17 mouse cellular contexts compared by ENCODE assay signal in the genomic region with DNA sequence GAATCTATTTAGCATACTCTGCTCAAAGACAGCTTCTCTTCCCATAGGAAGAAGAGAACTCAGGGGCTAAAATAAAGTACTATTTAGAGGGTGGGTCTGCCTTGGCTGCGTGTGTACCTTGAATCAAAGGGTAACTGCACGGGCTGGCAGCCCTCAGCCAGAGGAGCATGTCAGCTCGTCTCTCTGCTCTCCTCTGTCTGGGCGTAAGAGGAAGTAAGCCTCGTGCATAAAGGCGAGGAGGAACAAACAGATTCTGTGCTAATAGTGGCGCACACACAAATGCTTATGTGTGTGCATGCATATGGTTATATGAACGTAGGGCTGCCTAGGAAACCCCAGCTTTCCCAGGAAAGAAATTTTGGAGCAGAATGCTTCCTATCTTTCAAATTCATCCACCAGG. TPM values are rescaled to one million over a fixed set of nuclear protein-coding genes. Genes with fewer than 3 reads are reported as not detected.
DNase-seq lines count a peak whose midpoint lies in the region; ATAC-seq and TF ChIP-seq lines count a peak whose summit lies in the region.
"Had no signal": no experiment of that assay in that cellular context is flagged by ENCODE, and none has a peak within 500 bp of the region (broad histone marks: within the 10 kb centered on the region; RNA-seq: fewer than 3 reads in every experiment).

No protein-coding gene starts in this region.

- peak overlapping the region; percentile 6; the same call in 1 of the 2 replicates for H3K27ac ChIP-seq in forebrain, embryonic 14.5 days (ENCODE audit: low read depth, low read length)
- H3K27ac ChIP-seq in forebrain, embryonic 11.5 days (ENCODE audit: low read depth, low read length), result no peak overlapping the region
- peak overlapping the region; percentile 76 for H3K27ac ChIP-seq in layer of hippocampus, adult 2 months
- no peak overlapping the region for H3K27ac ChIP-seq in CH12.LX (ENCODE audit: insufficient read depth, low read depth)
- H3K27ac ChIP-seq in macrophage, result peak overlapping the region; percentile 60
- H3K27ac ChIP-seq: midbrain, embryonic 12.5 days; neural tube, embryonic 13.5 days; stomach, embryonic 15.5 days had no signal

- in situ Hi-C loops in CH12.LX (cut with MboI; ENCODE audit: low pct_ligation_motif_present, low pct_unique_long_range_greater_than_20kb, low sequenced_read_pairs), result no loop called here

- no peak overlapping the region for H3K9ac ChIP-seq in forebrain, embryonic 14.5 days (ENCODE audit: low read length)
- no peak overlapping the region for H3K9ac ChIP-seq in forebrain, embryonic 11.5 days (ENCODE audit: low read length)
- no peak overlapping the region for H3K9ac ChIP-seq in CH12.LX (ENCODE audit: insufficient read depth, low read depth)
- H3K9ac ChIP-seq: midbrain, embryonic 12.5 days; neural tube, embryonic 13.5 days; stomach, embryonic 15.5 days had no signal

- no peak for TF ChIP-seq RAD21 in CH12.LX (IDR thresholded peaks at IDR 0.05; ENCODE audit: low read depth, low read length)

- H3K4me1 ChIP-seq in forebrain, embryonic 14.5 days (ENCODE audit: control insufficient read depth, insufficient read depth, low read length), result no peaks in the 10 kb centered on the region
- 0 out of 2 replicates have a peak, but pooled peaks cover 2% of the 10 kb centered on the region for H3K4me1 ChIP-seq in forebrain, embryonic 11.5 days (replicated peaks; ENCODE audit: control insufficient read depth, insufficient read depth, low read length)
- H3K4me1 ChIP-seq in CH12.LX (ENCODE audit: control insufficient read depth in 1 of 2, insufficient read depth in 2 of 2), result peaks cover 0 to 33% of the 10 kb centered on the region in 2 experiments; a peak in 2 of 4 replicates
- H3K4me1 ChIP-seq: midbrain, embryonic 12.5 days had no signal

- dilution Hi-C loops in CH12.LX (cut with MboI; ENCODE audit: extremely low pct_ligation_motif_present, extremely low pct_unique_long_range_greater_than_20kb, low sequenced_read_pairs), result no loop called here

- no peak overlapping the region for H3K4me3 ChIP-seq in forebrain, embryonic 14.5 days (ENCODE audit: low read depth, low read length)
- H3K4me3 ChIP-seq in forebrain, embryonic 11.5 days (ENCODE audit: low read depth, low read length), result no peak overlapping the region
- H3K4me3 ChIP-seq in layer of hippocampus, adult 2 months, result no peak overlapping the region
- H3K4me3 ChIP-seq in CH12.LX (replicated peaks in 1 of 3; ENCODE audit: low read depth in 2 of 3, low read length in 2 of 3, poor library complexity in 1 of 3), result no peak overlapping the region
- no peak overlapping the region for H3K4me3 ChIP-seq in macrophage (ENCODE audit: inconsistent target)
- H3K4me3 ChIP-seq: erythroblast, embryonic 14.5 days; midbrain, embryonic 12.5 days; neural tube, embryonic 13.5 days; stomach, embryonic 15.5 days had no signal

- no peak for DNase-seq in forebrain, embryonic 14.5 days (ENCODE audit: low spot score)
- no peak for DNase-seq in forebrain, embryonic 11.5 days (ENCODE audit: low spot score)
- no peak for DNase-seq in layer of hippocampus, adult 2 months (ENCODE audit: low spot score in 2 of 2)
- no peak for DNase-seq in layer of hippocampus, postnatal 25 days (ENCODE audit: extremely low spot score in 1 of 2, low spot score in 1 of 2)
- peak; percentile 31 for DNase-seq in CH12.LX (ENCODE audit: extremely low read depth)
- no peak for DNase-seq in embryo, embryonic 10.5 days (ENCODE audit: low spot score)
- no peak for DNase-seq in heart, postnatal 4 days
- DNase-seq: kidney, postnatal 14 days; right cerebral cortex, postnatal 25 days; thymus, postnatal 36 days had no signal

- H3K4me2 ChIP-seq in forebrain, embryonic 14.5 days (ENCODE audit: low read length), result no peak overlapping the region
- no peak overlapping the region for H3K4me2 ChIP-seq in forebrain, embryonic 11.5 days (ENCODE audit: low read depth, low read length, severe bottlenecking)
- no peak overlapping the region for H3K4me2 ChIP-seq in CH12.LX (ENCODE audit: insufficient read depth, low read depth, poor library complexity, severe bottlenecking)
- H3K4me2 ChIP-seq: midbrain, embryonic 12.5 days; neural tube, embryonic 13.5 days; stomach, embryonic 15.5 days had no signal

- H3K9me3 ChIP-seq in forebrain, embryonic 14.5 days (replicated peaks; ENCODE audit: control insufficient read depth, low read length), result no peaks in the 10 kb centered on the region
- no peaks in the 10 kb centered on the region for H3K9me3 ChIP-seq in forebrain, embryonic 11.5 days (ENCODE audit: control insufficient read depth, low read length)
- H3K9me3 ChIP-seq in CH12.LX (replicated peaks; ENCODE audit: low read length), result no peaks in the 10 kb centered on the region
- H3K9me3 ChIP-seq: midbrain, embryonic 12.5 days; neural tube, embryonic 13.5 days; stomach, embryonic 15.5 days had no signal

- no peaks in the 10 kb centered on the region for H3K36me3 ChIP-seq in forebrain, embryonic 14.5 days (ENCODE audit: control insufficient read depth, insufficient read depth, low read length)
- H3K36me3 ChIP-seq in forebrain, embryonic 11.5 days (ENCODE audit: control insufficient read depth, insufficient read depth, low read length), result no peaks in the 10 kb centered on the region
- H3K36me3 ChIP-seq in CH12.LX (replicated peaks in 1 of 2; ENCODE audit: control insufficient read depth in 1 of 2, insufficient read depth in 1 of 2, low read length in 1 of 2) (peaks cover 46 to 91% of the 10 kb centered on the region in 2 experiments), macrophage (ENCODE audit: inconsistent target) (peaks cover 30% of the 10 kb centered on the region)
- H3K36me3 ChIP-seq: midbrain, embryonic 12.5 days; neural tube, embryonic 13.5 days; stomach, embryonic 15.5 days had no signal

- H3K27me3 ChIP-seq in forebrain, embryonic 14.5 days (replicated peaks; ENCODE audit: control insufficient read depth, insufficient read depth, low read length), result no peaks in the 10 kb centered on the region
- no peaks in the 10 kb centered on the region for H3K27me3 ChIP-seq in forebrain, embryonic 11.5 days (ENCODE audit: control insufficient read depth, insufficient read depth, low read length)
- H3K27me3 ChIP-seq in CH12.LX (replicated peaks), result no peaks in the 10 kb centered on the region
- H3K27me3 ChIP-seq: midbrain, embryonic 12.5 days; neural tube, embryonic 13.5 days; stomach, embryonic 15.5 days had no signal

- no peak for ATAC-seq in forebrain, embryonic 14.5 days
- ATAC-seq in forebrain, embryonic 11.5 days (replicated peaks; ENCODE audit: low FRiP score), result no peak
- ATAC-seq: intestine, embryonic 16.5 days had no signal

- no peak for TF ChIP-seq POLR2A in CH12.LX (IDR thresholded peaks at IDR 0.05; ENCODE audit: low read depth, low read length)

- no peak for TF ChIP-seq CTCF in layer of hippocampus, adult 2 months (conservative IDR thresholded peaks at IDR 0.05)
- no peak for TF ChIP-seq CTCF in CH12.LX (conservative IDR thresholded peaks at IDR 0.05 in 1 of 2, IDR thresholded peaks at IDR 0.05 in 1 of 2; ENCODE audit: low read depth in 2 of 2, low read length in 2 of 2)

- TF ChIP-seq EP300 in CH12.LX (IDR thresholded peaks at IDR 0.05; ENCODE audit: low read length), result no peak

- WGBS in forebrain, embryonic 14.5 days, result 59% methylated on average over 8 of the region's 8 CpGs
- WGBS in forebrain, embryonic 11.5 days, result 74% methylated on average over 8 of the region's 8 CpGs
- WGBS in macrophage (ENCODE audit: missing documents), result 6% methylated on average over 8 of the region's 8 CpGs

- H3K79me2 ChIP-seq in CH12.LX (replicated peaks; ENCODE audit: control insufficient read depth, extremely low read depth, insufficient read depth, poor library complexity, severe bottlenecking), result no peaks in the 10 kb centered on the region
- peaks cover 34% of the 10 kb centered on the region; the same call in 1 of the 2 replicates for H3K79me2 ChIP-seq in macrophage (ENCODE audit: inconsistent target)

RNA-seq across cellular contexts. Expression of gene Mapkapk3, which starts 28.8 kb away (rescaled TPM):
- polyA plus RNA-seq in forebrain, embryonic 14.5 days (2014; fragmentation: Nextera tagmentation; extraction: Ambion mirVana), result 1.4 and 1.9 TPM in 2 replicates
- polyA plus RNA-seq in forebrain, embryonic 11.5 days (2014; fragmentation: Nextera tagmentation; extraction: Ambion mirVana), result 3.2 and 4.9 TPM in 2 replicates
- 1 to 10 TPM; 2.2 to 2.3 TPM for total RNA-seq in layer of hippocampus, adult 2 months (2021)
- total RNA-seq in layer of hippocampus, postnatal 25 days (2021), result 1 to 10 TPM; 2.1 to 3.1 TPM
- 33.3 and 39.8 TPM in 2 replicates for total RNA-seq in CH12.LX (2012; rRNA removed)
- total RNA-seq in CH12.LX (2014; rRNA removed), result 29.1 and 29.9 TPM in 2 replicates
- 30.1 and 33.1 TPM in 2 replicates for polyA plus RNA-seq in CH12.LX (2012; ENCODE audit: insufficient read length, low read depth)
- total RNA-seq in macrophage (2018; cell fraction: chromatin; rRNA removed), result 100 to 1,000 TPM in 25 of 26 experiments, 10 to 100 TPM in 1; 97.6 to 393 (median 163) TPM
- total RNA-seq in macrophage (2018; cell fraction: cytosol; rRNA removed), result 10 to 100 TPM; 38.9 to 83.3 (median 53.5) TPM
- 100 to 1,000 TPM in 14 of 26 experiments, 10 to 100 TPM in 12; 53.9 to 268 (median 112) TPM for total RNA-seq in macrophage (2018; cell fraction: nucleus; rRNA removed)
- 25.7 to 58.4 TPM (median 48.9 TPM) in 3 replicates for polyA plus RNA-seq in macrophage (2018)
- total RNA-seq in heart, postnatal 4 days (2021), result 10 to 100 TPM; 18.3 to 18.9 TPM

RNA-seq across cellular contexts. Expression of gene Dock3, which starts 29.1 kb away (rescaled TPM):
- polyA plus RNA-seq in forebrain, embryonic 14.5 days (2014; fragmentation: Nextera tagmentation; extraction: Ambion mirVana), result 9.1 and 12.9 TPM in 2 replicates
- polyA plus RNA-seq in forebrain, embryonic 11.5 days (2014; fragmentation: Nextera tagmentation; extraction: Ambion mirVana), result 10.7 and 12.1 TPM in 2 replicates
- 100 to 1,000 TPM; 111 to 112 TPM for total RNA-seq in layer of hippocampus, adult 2 months (2021)
- 100 to 1,000 TPM in 1 of 2 experiments, 10 to 100 TPM in 1; 97.3 to 116 TPM for total RNA-seq in layer of hippocampus, postnatal 25 days (2021)
- total RNA-seq in CH12.LX (2012; rRNA removed), result 0.21 and 0.30 TPM in 2 replicates
- not detected in 2 replicates for total RNA-seq in CH12.LX (2014; rRNA removed)
- not detected in 2 replicates for polyA plus RNA-seq in CH12.LX (2012; ENCODE audit: insufficient read length, low read depth)
- 100 to 1,000 TPM in 8 of 26 experiments, 10 to 100 TPM in 18; 28.5 to 164 (median 75.8) TPM for total RNA-seq in macrophage (2018; cell fraction: chromatin; rRNA removed)
- 10 to 100 TPM in 12 of 26 experiments, 1 to 10 TPM in 14; 3.4 to 23.5 (median 9.3) TPM for total RNA-seq in macrophage (2018; cell fraction: cytosol; rRNA removed)
- total RNA-seq in macrophage (2018; cell fraction: nucleus; rRNA removed), result 10 to 100 TPM in 25 of 26 experiments, 1 to 10 TPM in 1; 4.9 to 86.6 (median 40.1) TPM
- polyA plus RNA-seq in macrophage (2018), result 2.1 to 32.2 TPM (median 15.3 TPM) in 3 replicates
- total RNA-seq in heart, postnatal 4 days (2021), result 1 to 10 TPM; 1.3 to 1.5 TPM
- total RNA-seq: liver, adult 2 months had no signal
- polyA plus RNA-seq: erythroblast, embryonic 14.5 days; liver, adult 2 months had no signal

RNA-seq across cellular contexts. Expression of gene Cish, which starts 35.0 kb away (rescaled TPM):
- polyA plus RNA-seq in forebrain, embryonic 14.5 days (2014; fragmentation: Nextera tagmentation; extraction: Ambion mirVana), result 4.9 and 7.0 TPM in 2 replicates
- 6.5 and 7.4 TPM in 2 replicates for polyA plus RNA-seq in forebrain, embryonic 11.5 days (2014; fragmentation: Nextera tagmentation; extraction: Ambion mirVana)
- 1 to 10 TPM; 3.0 to 3.7 TPM for total RNA-seq in layer of hippocampus, adult 2 months (2021)
- 1 to 10 TPM; 2.6 to 2.8 TPM for total RNA-seq in layer of hippocampus, postnatal 25 days (2021)
- total RNA-seq in CH12.LX (2012; rRNA removed) (1.7 and 3.5 TPM in 2 replicates), CH12.LX (2014; rRNA removed) (0.42 and 0.43 TPM in 2 replicates)
- polyA plus RNA-seq in CH12.LX (2012; ENCODE audit: insufficient read length, low read depth) (2.2 and 4.6 TPM in 2 replicates), macrophage (2018) (0.10 to 1.4 TPM (median 0.29 TPM) in 3 replicates)
- 100 to 1,000 TPM in 1 of 26 experiments, 10 to 100 TPM in 9, 1 to 10 TPM in 16; 1.3 to 159 (median 5.1) TPM for total RNA-seq in macrophage (2018; cell fraction: chromatin; rRNA removed)
- 10 to 100 TPM in 4 of 26 experiments, 1 to 10 TPM in 18, under 1 TPM in 4; 0.51 to 54.5 (median 2.6) TPM for total RNA-seq in macrophage (2018; cell fraction: cytosol; rRNA removed)
- total RNA-seq in macrophage (2018; cell fraction: nucleus; rRNA removed), result 100 to 1,000 TPM in 2 of 26 experiments, 10 to 100 TPM in 10, 1 to 10 TPM in 12, under 1 TPM in 2; 0.89 to 189 (median 6.5) TPM
- 100 to 1,000 TPM; 146 to 176 TPM for total RNA-seq in heart, postnatal 4 days (2021)

Comparison
In these comparisons a context has a peak if more than half of its experiments do, and no peak if none do; other contexts are left out.
1. H3K27ac ChIP-seq: peak in forebrain, embryonic 14.5 days (single experiment), layer of hippocampus, adult 2 months (single experiment) and macrophage (single experiment); none in forebrain, embryonic 11.5 days (single experiment) and CH12.LX (single experiment).
2. RNA of gene Mapkapk3, which starts 28.8 kb away (total RNA-seq): 29.1 to 39.8 TPM in CH12.LX and 18.3 to 18.9 TPM in heart, postnatal 4 days; 2.1 to 3.1 TPM in layer of hippocampus, postnatal 25 days and 2.2 to 2.3 TPM in layer of hippocampus, adult 2 months; every median in the first group is over 4 times any median in the second.
3. RNA of gene Dock3, which starts 29.1 kb away (total RNA-seq): 97.3 to 116 TPM in layer of hippocampus, postnatal 25 days and 111 to 112 TPM in layer of hippocampus, adult 2 months; 1.3 to 1.5 TPM in heart, postnatal 4 days and 0.21 to 0.30 TPM in CH12.LX; every median in the first group is over 10 times any median in the second.
4. RNA of gene Cish, which starts 35.0 kb away (total RNA-seq): 146 to 176 TPM in heart, postnatal 4 days; 3.0 to 3.7 TPM in layer of hippocampus, adult 2 months, 0.42 to 3.5 TPM in CH12.LX and 2.6 to 2.8 TPM in layer of hippocampus, postnatal 25 days; every median in the first group is over 10 times any median in the second.